Mouse (Mus musculus) hindbrain, embryonic 13.5 days (tissue): ENCODE data around the gene S1pr4. TPM values are rescaled to one million over a fixed set of nuclear protein-coding genes. Genes with fewer than 3 reads are reported as not detected.

ENCODE experiments used
- ATAC-seq: fragments of 200-750 bp; cut with Nextera tagmentation; 2 replicates; pipeline ENCODE4 v1.8.0; 2017; ENCODE audit warnings: moderate TSS enrichment; ENCODE audit not compliant: low FRiP score
- H3K27ac ChIP-seq: fragments of 300-500 bp; sonication (generic); 2 replicates; pipeline ENCODE4 v1.5.1; 2015; ENCODE audit warnings: inconsistent platforms, mild to moderate bottlenecking, moderate library complexity
- H3K27me3 ChIP-seq: fragments of 300-500 bp; sonication (generic); 2 replicates; pipeline ENCODE4 v1.6.1; 2015; ENCODE audit warnings: mild to moderate bottlenecking, inconsistent platforms
- H3K36me3 ChIP-seq: fragments of 300-500 bp; sonication (generic); 2 replicates; pipeline ENCODE4 v1.6.1; 2015; ENCODE audit warnings: mild to moderate bottlenecking, inconsistent platforms
- H3K4me1 ChIP-seq: fragments of 300-500 bp; sonication (generic); replicated peaks from 2 replicates; pipeline ENCODE4 v1.6.1; 2015; ENCODE audit warnings: inconsistent platforms
- H3K4me2 ChIP-seq: fragments of 300-500 bp; sonication (generic); 2 replicates; pipeline ENCODE4 v1.6.1; 2015; ENCODE audit warnings: inconsistent platforms, mild to moderate bottlenecking, moderate library complexity
- H3K4me3 ChIP-seq: fragments of 300-500 bp; sonication (generic); 2 replicates; pipeline ENCODE4 v1.5.1; 2015; ENCODE audit warnings: mild to moderate bottlenecking, inconsistent platforms
- H3K9ac ChIP-seq: fragments of 300-500 bp; sonication (generic); 2 replicates; pipeline ENCODE4 v1.6.1; 2015; ENCODE audit warnings: mild to moderate bottlenecking, inconsistent platforms
- H3K9me3 ChIP-seq: fragments of 300-500 bp; sonication (generic); 2 replicates; pipeline ENCODE4 v1.6.1; 2016; ENCODE audit warnings: inconsistent platforms
- WGBS: fragments of 180-500 bp; shearing (Covaris S2); methylation state at CpG from one replicate; pipeline ENCODE4 v1.1.7; 2015; 5-methylcytosine and 5-hydroxymethylcytosine counted together
- polyA plus RNA-seq: library from polyadenylated mRNA; unstranded; fragments of >200 nt; fragmentation: Nextera tagmentation; extraction: Ambion mirVana; gene quantifications from 2 replicates; pipeline ENCODE4 v1.2.1, GENCODE M21; 2015

S1pr4 gene
- polyA plus RNA-seq, 1 experiment from 2014 or later: 0.95 TPM

DNA sequence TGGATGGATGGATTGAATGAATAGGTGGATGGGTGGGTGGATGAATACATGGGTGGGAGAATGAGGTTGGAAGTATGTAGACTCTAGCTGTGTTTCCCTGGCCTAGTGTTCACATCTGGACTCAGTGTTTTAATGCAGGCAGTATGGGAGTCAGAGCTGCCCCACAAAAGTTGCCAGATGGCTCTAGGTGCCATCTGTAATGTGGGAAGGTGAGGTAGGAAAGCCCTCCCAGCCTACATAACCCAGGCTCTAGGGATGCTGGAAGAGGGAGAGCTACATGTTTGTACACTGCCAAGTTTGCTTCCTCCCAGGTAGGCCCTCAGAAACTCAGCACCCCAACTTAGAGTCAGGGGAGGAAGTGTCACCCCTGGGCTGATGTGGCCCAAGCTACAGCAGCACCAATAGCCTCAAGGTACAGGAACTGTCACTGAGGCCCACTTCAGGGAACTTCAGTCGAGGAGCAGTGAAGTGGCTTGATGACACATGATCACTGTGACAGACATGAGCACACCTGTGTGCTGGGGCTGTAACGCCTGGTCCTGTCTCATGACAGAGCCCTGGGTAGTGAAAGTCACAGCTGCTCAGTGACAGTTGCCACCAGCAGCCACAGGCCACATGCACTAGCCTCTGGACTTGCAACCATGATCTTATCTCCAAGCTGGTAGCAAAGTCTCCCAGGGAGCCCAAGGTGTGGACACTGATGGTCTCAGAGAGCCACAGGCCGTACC, 38.6 kb upstream of the S1pr4 start:
- Histone ChIP-seq H3K36me3 (peaks cover 38% of the 10 kb centered on the region), H3K27me3 (no peaks in the 10 kb centered on the region), H3K9me3 (no peaks in the 10 kb centered on the region), H3K4me2 (no peak overlapping the region), H3K27ac (no peak overlapping the region), H3K4me1 (peaks cover 39% of the 10 kb centered on the region), H3K9ac (0 out of 2 replicates have a peak overlapping the region, but pooled peaks have one; percentile 19), H3K4me3 (no peak overlapping the region)
- 90% methylated on average over 3 of the region's 3 CpGs for WGBS
- no peak for ATAC-seq

DNA sequence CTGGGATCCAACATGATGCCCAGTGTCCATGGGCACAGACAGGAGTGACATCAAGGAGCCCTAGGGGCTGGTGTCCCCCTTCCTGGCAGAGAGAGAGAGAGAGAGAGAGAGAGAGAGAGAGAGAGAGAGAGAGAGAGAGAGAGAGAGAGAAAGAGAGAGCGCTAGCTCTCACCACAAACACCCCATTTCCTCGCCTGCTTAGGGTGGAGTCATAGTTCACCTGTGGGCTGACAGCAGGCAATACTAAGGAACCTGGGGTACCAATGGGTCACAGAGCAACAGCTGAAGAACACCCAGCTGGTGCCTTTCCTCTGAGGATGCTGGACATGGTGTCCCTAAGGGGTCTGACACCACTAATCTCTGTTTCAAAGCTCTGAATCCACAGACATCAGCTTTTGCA, 37.5 kb upstream of the S1pr4 start:
- WGBS: 88% methylated on average over 2 of the region's 2 CpGs
- H3K4me3 ChIP-seq: no peak overlapping the region
- H3K4me2 ChIP-seq: no peak overlapping the region
- peaks cover 46% of the 10 kb centered on the region for H3K36me3 ChIP-seq
- H3K27ac ChIP-seq: no peak overlapping the region
- H3K4me1 ChIP-seq: peaks cover 29% of the 10 kb centered on the region
- 0 out of 2 replicates have a peak overlapping the region, but pooled peaks have one; percentile 19 for H3K9ac ChIP-seq
- H3K27me3 ChIP-seq: no peaks in the 10 kb centered on the region
- no peak for ATAC-seq
- H3K9me3 ChIP-seq: no peaks in the 10 kb centered on the region

DNA sequence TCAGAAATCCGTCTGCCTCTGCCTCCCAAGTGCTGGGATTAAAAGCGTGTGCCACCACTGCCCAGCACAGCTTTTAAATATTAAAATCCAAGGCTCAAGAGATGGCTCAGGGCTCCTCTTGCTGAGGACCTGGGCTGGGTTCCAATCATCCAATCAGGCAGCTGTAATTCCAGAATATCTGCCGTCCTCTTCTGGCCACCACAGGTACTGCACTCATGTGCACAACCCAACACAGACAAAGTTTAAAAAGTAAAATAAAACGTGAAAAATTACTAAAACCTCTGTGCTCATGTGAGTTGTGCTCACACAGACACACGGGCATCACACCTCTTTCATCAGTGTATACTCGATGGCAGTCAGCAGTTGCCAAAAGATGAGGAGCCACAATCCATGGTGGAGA, 36.8 kb upstream of the S1pr4 start:
- WGBS: 79% methylated on average over 6 of the region's 6 CpGs
- H3K4me2 ChIP-seq: no peak overlapping the region
- no peaks in the 10 kb centered on the region for H3K9me3 ChIP-seq
- peaks cover 22% of the 10 kb centered on the region for H3K4me1 ChIP-seq
- no peak for ATAC-seq
- no peaks in the 10 kb centered on the region for H3K27me3 ChIP-seq
- no peak overlapping the region for H3K4me3 ChIP-seq
- H3K27ac ChIP-seq: no peak overlapping the region
- no peak overlapping the region for H3K9ac ChIP-seq
- H3K36me3 ChIP-seq: peaks cover 51% of the 10 kb centered on the region

DNA sequence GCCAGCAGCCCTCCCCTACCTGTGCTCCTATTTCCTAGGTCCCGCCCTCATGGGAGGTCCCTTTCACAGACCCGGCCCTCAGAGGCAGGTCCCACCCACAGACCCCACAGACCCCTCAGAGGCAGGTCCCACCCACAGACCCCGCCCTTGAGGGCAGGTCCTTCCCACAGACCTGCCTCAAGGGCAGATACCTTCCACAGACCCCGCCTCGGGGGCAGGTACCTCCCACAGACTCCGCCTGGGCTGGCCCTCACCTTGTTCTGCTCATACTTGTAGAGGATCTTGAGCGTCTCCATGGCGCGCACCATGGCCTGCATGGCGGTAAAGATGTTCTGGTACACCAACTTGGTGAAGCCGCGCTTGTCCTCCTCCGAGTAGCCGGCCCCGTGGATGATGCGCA, 34.9 kb upstream of the S1pr4 start:
- no peak overlapping the region for H3K4me2 ChIP-seq
- no peak overlapping the region for H3K9ac ChIP-seq
- H3K27ac ChIP-seq: no peak overlapping the region
- WGBS: 70% methylated on average over 16 of the region's 16 CpGs
- peaks cover 63% of the 10 kb centered on the region for H3K36me3 ChIP-seq
- H3K9me3 ChIP-seq: no peaks in the 10 kb centered on the region
- H3K4me1 ChIP-seq: peaks cover 7% of the 10 kb centered on the region
- ATAC-seq: no peak
- no peak overlapping the region for H3K4me3 ChIP-seq
- no peaks in the 10 kb centered on the region for H3K27me3 ChIP-seq

DNA sequence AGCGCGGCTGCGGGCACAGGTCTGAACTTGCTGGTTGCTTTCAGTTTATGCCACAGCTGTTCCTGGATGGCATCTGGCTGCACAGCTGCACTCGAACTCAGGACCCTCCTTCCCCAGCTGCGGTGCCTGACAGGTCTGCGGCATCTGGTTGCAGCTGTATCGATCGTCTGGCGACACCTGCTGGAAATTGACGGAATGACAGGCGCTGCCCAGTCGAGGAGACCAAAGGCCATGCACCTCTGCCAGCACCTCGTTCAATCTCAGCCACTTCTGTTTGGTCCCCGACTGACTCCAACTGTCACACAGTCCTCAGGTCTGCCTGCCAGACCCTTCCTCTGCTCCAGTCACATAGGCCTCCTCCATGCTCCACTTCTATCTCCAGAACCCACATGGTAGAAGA, 26.8 kb upstream of the S1pr4 start:
- WGBS: 14% methylated on average over 14 of the region's 14 CpGs

DNA sequence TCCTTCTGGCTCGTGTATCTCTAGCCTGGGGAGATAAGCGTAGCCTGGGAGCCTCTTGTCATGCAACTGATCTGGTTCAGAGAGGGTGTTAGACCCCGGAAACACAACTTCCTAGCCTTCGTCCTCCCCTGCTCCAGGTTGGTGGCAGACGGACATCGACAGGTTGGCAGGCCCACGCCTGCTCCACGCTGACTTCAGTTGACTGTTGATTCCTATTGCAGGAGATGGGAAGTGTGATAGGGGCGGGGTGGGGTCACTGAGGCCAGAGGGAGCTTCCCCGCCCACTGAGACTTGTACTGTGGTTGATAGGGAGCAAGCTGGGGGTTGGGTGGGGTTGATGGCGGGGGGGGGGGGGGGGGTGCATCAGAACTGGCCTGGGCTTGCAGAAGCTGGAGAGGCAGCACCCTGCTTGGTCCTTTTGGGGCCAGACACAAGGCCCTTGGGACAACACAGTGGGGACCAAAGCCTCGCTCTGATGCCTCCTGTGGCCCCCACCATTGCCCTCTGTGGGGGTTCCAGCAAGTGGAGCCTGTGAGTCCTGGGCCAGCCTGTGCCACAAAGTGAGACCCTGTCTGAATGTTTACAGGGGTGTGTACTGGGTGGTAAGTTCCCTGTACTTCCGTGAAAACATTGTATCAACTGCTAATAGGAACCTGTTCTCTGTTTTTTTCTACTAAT, 25.2 kb upstream of the S1pr4 start:
- H3K4me3 ChIP-seq: no peak overlapping the region
- WGBS: 77% methylated on average over 12 of the region's 13 CpGs
- no peak for ATAC-seq
- H3K27ac ChIP-seq: no peak overlapping the region
- H3K36me3 ChIP-seq: peaks cover 21% of the 10 kb centered on the region
- H3K4me2 ChIP-seq: no peak overlapping the region
- no peaks in the 10 kb centered on the region for H3K9me3 ChIP-seq
- H3K27me3 ChIP-seq: peaks cover 17% of the 10 kb centered on the region
- H3K9ac ChIP-seq: no peak overlapping the region
- no peaks in the 10 kb centered on the region for H3K4me1 ChIP-seq

More for the DNA sequence above, 26.8 kb upstream of the S1pr4 start:
- peaks cover 37% of the 10 kb centered on the region for H3K36me3 ChIP-seq
- peak; percentile 58 for ATAC-seq
- no peaks in the 10 kb centered on the region for H3K4me1 ChIP-seq
- H3K9ac ChIP-seq: no peak overlapping the region
- H3K27ac ChIP-seq: no peak overlapping the region
- no peak overlapping the region for H3K4me2 ChIP-seq
- H3K4me3 ChIP-seq: no peak overlapping the region
- peaks cover 17% of the 10 kb centered on the region for H3K27me3 ChIP-seq
- no peaks in the 10 kb centered on the region for H3K9me3 ChIP-seq

DNA sequence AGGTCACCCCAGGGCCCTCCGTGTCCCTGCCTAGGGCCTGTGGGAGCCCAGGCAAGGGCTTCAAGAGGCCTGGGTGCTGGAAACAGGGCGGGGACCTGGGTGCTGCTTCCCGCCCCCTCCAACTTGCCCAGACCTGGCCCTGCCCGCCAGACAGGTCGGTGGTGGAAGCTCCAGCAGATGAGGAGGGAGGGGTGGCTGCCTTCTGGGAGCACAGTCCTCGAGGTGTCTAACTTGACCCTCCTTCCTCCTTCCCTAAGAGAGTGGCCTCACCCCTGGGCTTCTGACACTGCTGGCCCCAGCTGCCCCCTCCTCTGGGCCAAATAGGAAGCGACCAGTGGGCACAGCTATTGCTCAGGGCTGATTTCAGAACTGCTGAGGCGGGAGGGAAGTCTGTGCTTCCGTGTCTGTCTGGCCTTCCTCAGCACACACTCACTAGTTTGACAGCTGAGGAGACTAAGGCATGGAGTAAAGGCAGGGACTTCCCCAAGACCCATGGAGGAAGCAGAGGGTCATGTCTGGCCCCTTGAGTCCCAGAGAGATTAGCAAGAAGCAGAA, 24.2 kb upstream of the S1pr4 start, which contains the start of gene Gna15:
Gene Gna15 (minus strand): TSS at position 175 of the 555 bp plus-strand sequence.
- H3K4me2 ChIP-seq: no peak within 1 kb of the TSS
- peaks cover 11% of the 10 kb centered on the region for H3K36me3 ChIP-seq
- H3K9ac ChIP-seq: no peak within 1 kb of the TSS; the same call in 1 of the 2 replicates
- no peak within 1 kb of the TSS for H3K27ac ChIP-seq
- no peak within 1 kb of the TSS for H3K4me3 ChIP-seq
- ATAC-seq: no peak
- H3K27me3 ChIP-seq: peaks cover 17% of the 10 kb centered on the region
- H3K4me1 ChIP-seq: no peaks in the 10 kb centered on the region
- 33% methylated on average over 9 of the region's 9 CpGs for WGBS
- no peaks in the 10 kb centered on the region for H3K9me3 ChIP-seq

DNA sequence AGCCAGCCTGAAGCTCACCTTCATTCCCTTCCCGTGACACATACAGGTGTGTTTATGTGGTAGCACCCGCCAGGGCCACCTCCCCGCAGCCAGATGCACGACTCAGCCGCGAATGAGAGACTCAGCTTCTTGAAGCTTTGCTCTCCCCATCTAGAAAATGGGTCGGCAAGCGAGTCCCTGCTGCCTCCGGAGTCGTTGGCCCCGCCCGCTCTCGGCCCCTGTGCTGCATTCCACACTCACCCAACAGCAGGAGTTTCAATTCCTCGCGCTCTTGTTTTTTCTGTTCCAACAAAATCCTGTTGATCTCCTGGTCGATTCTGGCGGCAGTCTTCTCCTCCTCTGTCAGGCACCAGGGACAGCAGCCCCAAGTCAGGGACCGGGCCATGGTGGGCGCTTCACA, 23.6 kb upstream of the S1pr4 start:
- Histone ChIP-seq H3K36me3 (peaks cover 5% of the 10 kb centered on the region), H3K27ac (no peak overlapping the region), H3K4me2 (no peak overlapping the region), H3K27me3 (peaks cover 17% of the 10 kb centered on the region), H3K9me3 (no peaks in the 10 kb centered on the region), H3K4me3 (no peak overlapping the region), H3K9ac (no peak overlapping the region; the same call in 1 of the 2 replicates), H3K4me1 (no peaks in the 10 kb centered on the region)
- WGBS: 28% methylated on average over 19 of the region's 19 CpGs
- ATAC-seq: no peak

DNA sequence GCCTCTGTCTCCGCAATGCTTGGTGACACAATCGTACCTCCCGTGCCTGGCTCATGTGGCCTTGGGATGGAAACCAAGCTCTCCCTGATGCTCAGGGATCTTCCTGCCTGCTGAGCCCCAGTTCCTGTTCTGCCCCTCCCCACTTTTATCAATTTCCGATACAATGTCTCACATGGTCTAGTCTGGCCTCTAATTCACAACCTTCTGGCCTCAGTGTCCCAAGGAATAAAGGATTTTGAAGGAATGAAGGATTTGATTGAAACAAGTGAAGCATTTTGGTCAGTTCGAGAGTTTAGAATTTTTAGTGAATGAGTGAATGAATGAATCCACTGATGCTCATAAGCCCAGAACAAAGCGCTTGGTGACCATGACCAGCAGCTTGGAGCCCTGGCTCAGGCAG, 23.2 kb upstream of the S1pr4 start:
- Histone ChIP-seq H3K4me1 (no peaks in the 10 kb centered on the region), H3K27me3 (peaks cover 17% of the 10 kb centered on the region), H3K4me3 (no peak overlapping the region), H3K27ac (no peak overlapping the region), H3K36me3 (peaks cover 2% of the 10 kb centered on the region; the same call in 1 of the 2 replicates), H3K4me2 (no peak overlapping the region), H3K9me3 (no peaks in the 10 kb centered on the region), H3K9ac (no peak overlapping the region)
- 79% methylated on average over 6 of the region's 6 CpGs for WGBS
- no peak for ATAC-seq

DNA sequence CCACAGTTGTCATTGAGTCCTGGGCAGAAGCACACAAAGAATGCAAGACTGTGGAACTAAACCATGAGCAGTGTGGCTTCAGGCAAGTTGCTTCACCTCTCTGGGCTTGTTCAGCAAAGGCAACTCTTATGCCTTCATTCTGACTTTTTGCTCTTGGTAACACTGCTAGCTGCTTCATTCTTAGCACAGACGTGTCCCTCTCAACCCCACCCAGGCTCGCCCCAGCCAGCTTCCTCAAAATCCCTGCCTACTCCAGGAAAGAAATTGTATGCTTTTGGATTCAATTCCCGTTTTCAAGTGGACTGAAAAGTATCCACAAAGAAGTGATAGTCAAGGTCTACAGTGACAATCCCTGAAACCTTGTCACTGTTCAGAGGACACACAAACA, 20.0 kb upstream of the S1pr4 start:
- ATAC-seq: no peak
- no peaks in the 10 kb centered on the region for H3K9me3 ChIP-seq
- H3K27me3 ChIP-seq: peaks cover 25% of the 10 kb centered on the region
- H3K9ac ChIP-seq: no peak overlapping the region
- H3K36me3 ChIP-seq: no peaks in the 10 kb centered on the region
- H3K4me2 ChIP-seq: no peak overlapping the region
- H3K4me1 ChIP-seq: no peaks in the 10 kb centered on the region
- no peak overlapping the region for H3K4me3 ChIP-seq
- WGBS: 76% methylated on average over 3 of the region's 3 CpGs
- H3K27ac ChIP-seq: no peak overlapping the region

DNA sequence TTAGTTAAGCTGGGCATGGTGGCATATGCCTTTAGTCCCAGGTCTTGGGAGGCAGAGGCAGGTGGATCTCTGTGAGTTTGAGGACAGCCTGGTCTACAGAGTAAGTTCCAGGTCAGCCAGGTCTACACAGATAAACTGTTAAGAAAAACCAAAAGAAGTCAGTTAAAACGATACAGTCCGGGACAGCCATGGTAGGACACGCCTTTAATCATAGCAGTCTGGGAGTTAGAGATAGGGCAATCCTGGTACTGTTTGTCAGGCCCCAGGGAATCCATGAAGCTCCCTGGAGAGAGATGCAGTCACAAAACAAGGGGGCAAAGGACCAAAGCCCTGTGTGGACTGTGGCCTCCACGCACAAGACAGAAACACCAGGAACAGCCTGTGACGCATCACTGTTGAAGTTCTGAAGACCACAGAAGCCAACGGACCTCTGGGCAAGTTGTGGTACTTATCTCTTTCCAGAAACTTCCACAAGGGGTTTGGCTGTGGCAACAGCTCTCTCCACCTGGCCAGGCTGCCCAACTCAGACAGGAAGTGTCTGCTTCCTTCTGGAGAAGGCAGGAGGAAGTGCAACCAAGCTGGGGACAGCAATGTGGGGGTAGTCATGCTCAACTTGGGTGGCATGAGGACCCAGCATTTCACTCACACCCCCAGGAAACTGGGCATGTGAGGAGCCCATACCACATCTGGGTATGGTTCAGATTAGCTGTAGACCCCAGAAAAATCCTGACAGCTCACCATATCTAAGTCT, 19.5 kb upstream of the S1pr4 start:
- Histone ChIP-seq H3K27me3 (peaks cover 19% of the 10 kb centered on the region), H3K36me3 (no peaks in the 10 kb centered on the region), H3K9ac (no peak overlapping the region), H3K4me2 (no peak overlapping the region), H3K4me1 (no peaks in the 10 kb centered on the region), H3K27ac (no peak overlapping the region), H3K4me3 (no peak overlapping the region), H3K9me3 (no peaks in the 10 kb centered on the region)
- ATAC-seq: no peak
- WGBS: 85% methylated on average over 6 of the region's 6 CpGs

DNA sequence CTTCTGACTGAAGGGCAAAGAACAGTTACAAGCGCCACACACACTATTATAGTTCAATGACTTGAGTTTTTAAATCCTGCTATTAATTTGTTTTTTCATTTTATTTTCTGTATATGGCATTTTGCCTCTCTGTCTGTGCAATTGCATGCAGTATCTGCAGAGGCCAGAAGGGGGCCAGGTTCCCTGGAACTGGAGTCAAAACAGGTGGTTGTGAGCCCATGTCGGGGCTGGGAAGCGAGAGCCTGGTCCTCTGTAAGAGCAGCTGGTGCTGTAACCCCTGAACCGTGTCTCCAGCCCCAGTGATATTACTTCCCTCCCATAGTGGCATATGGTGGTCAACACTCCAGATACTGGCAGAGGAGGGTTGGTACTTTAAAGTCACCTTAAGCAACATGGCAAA, 18.6 kb upstream of the S1pr4 start:
- H3K27me3 ChIP-seq: peaks cover 12% of the 10 kb centered on the region
- peaks cover 4% of the 10 kb centered on the region; the same call in 1 of the 2 replicates for H3K9me3 ChIP-seq
- 18% methylated on average over 4 of the region's 4 CpGs for WGBS
- no peak for ATAC-seq
- H3K27ac ChIP-seq: no peak overlapping the region
- no peak overlapping the region for H3K4me3 ChIP-seq
- H3K4me2 ChIP-seq: no peak overlapping the region
- no peaks in the 10 kb centered on the region for H3K36me3 ChIP-seq
- H3K4me1 ChIP-seq: no peaks in the 10 kb centered on the region
- H3K9ac ChIP-seq: no peak overlapping the region
